Mouse (Mus musculus): ENCODE measurements around the gene Cyp1a2. TPM values are rescaled to one million over a fixed set of nuclear protein-coding genes. Genes with fewer than 3 reads are reported as not detected.

Cyp1a2 gene
- polyA plus RNA-seq, 1 experiment from 2014 or later = not detected

DNA sequence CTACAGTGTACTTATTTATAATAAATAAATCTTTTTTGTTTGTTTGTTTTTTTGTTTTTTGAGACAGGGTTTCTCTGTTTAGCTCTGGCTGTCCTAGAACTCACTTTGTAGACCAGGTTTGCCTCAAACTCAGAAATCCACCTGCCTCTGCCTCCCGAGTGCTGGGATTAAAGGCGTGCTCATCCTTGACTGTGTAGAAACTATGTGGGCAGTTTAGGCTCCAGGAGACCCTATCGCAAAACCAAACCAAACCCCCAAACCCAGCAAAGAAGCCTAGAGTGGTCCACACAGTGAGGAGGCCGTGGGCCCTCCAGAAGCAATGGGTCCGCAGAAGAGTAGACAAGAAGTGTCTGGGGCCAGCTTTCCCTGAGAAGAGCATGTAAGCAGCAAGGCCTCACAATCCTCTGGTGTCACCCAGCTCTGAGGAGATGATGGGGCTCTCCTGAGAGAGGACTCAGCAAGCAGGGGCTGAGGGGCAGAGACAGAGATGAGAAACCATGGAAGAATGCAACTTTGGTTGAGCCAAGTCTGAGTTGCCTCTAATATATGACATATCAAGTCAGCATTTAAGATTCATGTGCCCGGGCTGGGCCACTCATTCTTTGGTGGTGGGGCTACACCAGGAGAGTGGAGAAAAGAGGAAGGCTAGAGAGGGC, 33.2 kb downstream of the Cyp1a2 start:
- H3K9me3 ChIP-seq (ENCODE audit: control insufficient read depth, low read length) = no peaks in the 10 kb centered on the region
- H3K27ac ChIP-seq (replicated peaks; ENCODE audit: low read depth, low read length) = no peak overlapping the region
- ATAC-seq (ENCODE audit: insufficient number of reproducible peaks, low FRiP score, low TSS enrichment, low read depth) (no peak), DNase-seq (ENCODE audit: low spot score) (no peak)
- peaks cover 9% of the 10 kb centered on the region; the same call in 1 of the 2 replicates for H3K4me1 ChIP-seq (ENCODE audit: control insufficient read depth, insufficient read depth, low read length)
- no peak overlapping the region for H3K4me3 ChIP-seq (ENCODE audit: low read depth, low read length)
- H3K9ac ChIP-seq (ENCODE audit: low read length) = no peak overlapping the region; the same call in 1 of the 2 replicates
- 88% methylated on average over 6 of the region's 6 CpGs for WGBS
- peaks cover 3% of the 10 kb centered on the region; the same call in 1 of the 2 replicates for H3K27me3 ChIP-seq (ENCODE audit: control insufficient read depth, insufficient read depth, low read length)
- no peak overlapping the region for H3K4me2 ChIP-seq (ENCODE audit: low read depth, severe bottlenecking)
- H3K36me3 ChIP-seq (ENCODE audit: control insufficient read depth, insufficient read depth, low read length) = no peaks in the 10 kb centered on the region

DNA sequence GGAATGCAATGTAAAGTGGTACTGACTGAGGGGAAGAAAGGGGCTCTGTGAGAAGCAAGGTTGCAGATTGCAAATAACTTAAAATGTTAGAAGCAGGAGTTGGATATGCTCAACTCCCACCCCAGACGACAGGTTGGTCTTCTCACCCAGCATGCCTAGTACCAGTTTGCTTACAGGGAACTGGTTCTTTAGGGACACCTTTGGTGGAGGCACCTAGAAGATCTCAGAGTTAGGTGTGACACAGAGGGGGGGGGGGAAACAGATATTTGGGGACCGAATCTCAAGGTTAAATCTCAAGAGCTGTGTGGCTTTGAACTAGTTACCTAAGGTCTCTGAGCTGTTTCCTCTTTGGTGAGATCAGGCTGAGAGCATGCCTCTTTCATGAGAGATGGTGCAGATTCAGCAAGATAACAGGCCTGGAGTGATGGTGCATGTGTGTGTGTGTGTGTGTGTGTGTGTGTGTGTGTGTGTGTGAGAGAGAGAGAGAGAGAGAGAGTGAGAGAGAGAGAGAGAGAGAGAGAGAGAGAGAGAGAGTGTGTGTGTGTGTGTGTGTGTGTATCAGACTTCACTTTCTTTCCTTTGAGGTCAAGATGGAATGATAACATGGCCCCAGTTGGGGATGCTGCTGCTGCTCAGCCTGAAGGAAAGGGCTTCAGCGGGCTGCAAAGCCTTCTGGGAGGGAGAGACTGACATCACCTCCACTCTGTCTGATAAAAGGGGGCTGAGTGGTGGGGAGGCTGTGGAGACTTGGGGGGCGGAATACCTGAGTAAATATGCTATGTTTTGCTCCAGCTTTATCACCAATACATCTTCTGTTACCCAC, 36.0 kb downstream of the Cyp1a2 start:
- DNase-seq (ENCODE audit: low spot score) = no peak
- no peaks in the 10 kb centered on the region for H3K9me3 ChIP-seq (ENCODE audit: control insufficient read depth, low read length)
- no peak overlapping the region for H3K4me3 ChIP-seq (ENCODE audit: low read depth, low read length)
- WGBS = 77% methylated on average over 4 of the region's 4 CpGs
- ATAC-seq (ENCODE audit: insufficient number of reproducible peaks, low FRiP score, low TSS enrichment, low read depth) = no peak
- no peak overlapping the region for H3K4me2 ChIP-seq (ENCODE audit: low read depth, severe bottlenecking)
- no peak overlapping the region for H3K9ac ChIP-seq (ENCODE audit: low read length)
- H3K36me3 ChIP-seq (ENCODE audit: control insufficient read depth, insufficient read depth, low read length) = no peaks in the 10 kb centered on the region
- H3K4me1 ChIP-seq (ENCODE audit: control insufficient read depth, insufficient read depth, low read length) = peaks cover 22% of the 10 kb centered on the region
- no peaks in the 10 kb centered on the region for H3K27me3 ChIP-seq (ENCODE audit: control insufficient read depth, insufficient read depth, low read length)
- H3K27ac ChIP-seq (replicated peaks; ENCODE audit: low read depth, low read length) = no peak overlapping the region

DNA sequence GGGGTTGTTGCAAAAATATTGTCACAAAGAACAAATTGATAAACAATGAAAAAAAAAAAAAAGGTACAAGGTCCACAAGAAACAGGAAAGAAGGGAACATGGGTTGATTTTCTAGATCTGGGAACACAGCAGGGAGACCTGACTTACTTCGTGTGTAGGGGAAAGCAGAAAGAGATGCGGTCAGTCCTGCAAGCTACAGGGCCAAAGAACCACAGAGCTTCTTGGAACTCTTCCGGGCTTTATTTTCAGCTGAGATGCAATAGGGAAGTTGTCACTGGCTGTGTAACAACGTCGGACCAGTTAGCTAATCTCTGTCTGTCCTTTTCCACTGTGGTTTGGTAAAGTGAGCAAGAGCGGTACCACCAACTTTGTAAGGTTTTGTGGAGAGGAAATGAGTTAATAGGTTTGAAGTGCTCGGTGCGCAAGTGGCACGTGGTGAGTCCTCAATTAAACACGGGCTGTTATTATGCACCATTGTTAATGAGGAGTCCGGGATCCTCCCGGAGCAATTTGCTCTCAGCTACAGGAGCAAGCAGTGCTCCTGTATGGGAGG, 36.9 kb downstream of the Cyp1a2 start:
- 65% methylated on average over 12 of the region's 12 CpGs for WGBS

DNA sequence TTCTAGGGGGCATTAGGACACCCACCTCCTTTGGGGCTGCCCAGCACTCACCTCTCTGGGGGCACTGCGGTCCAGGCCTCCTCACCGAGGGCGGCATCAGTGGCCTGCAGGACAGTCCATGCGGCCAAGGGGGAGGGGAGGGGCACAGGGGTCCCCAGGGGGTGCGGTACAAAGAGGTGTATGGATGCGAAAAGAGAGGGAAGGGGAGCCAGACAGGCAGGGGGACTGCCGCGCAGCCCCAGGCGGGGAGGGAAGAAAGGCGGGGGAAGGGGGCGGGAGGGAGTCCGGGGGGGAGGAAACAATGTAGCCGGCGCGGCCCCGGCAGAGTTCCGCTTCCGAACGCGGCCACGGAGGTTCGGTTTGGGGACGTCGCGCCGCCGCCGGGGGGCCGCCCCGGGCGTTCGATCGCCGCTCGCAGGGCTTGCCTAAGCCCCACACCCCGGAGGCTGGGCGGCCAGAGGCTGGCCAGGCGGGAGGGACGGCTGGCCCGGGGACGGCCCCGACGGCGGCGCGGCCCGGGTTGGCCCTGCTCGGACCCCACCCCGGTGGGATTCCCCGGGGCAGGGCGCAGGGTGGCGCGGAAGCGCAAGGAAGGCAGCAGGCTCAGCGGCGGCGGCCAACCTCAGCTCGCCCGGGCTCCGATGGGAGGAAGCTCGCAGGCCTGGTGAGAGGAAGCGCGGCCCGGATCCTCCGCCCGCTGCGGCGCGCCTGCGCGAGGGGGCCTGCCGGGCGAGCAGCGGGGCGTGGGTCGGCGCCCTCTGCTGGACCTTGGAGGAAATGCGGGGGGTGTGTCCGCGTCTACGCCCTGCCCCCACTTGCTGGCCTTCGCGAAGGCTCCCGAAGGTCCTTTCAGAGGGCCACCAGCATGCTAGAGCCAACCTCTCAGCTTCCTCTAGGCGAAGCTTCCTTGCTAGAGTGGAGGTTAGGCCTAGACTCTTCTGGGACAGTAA, 38.3 kb downstream of the Cyp1a2 start:
- peak overlapping the region; percentile 97 for H3K9ac ChIP-seq (ENCODE audit: low read length)
- H3K9me3 ChIP-seq (ENCODE audit: control insufficient read depth, low read length) = no peaks in the 10 kb centered on the region
- no peaks in the 10 kb centered on the region for H3K27me3 ChIP-seq (ENCODE audit: control insufficient read depth, insufficient read depth, low read length)
- H3K4me3 ChIP-seq (ENCODE audit: low read depth, low read length) = peak overlapping the region; percentile 97
- H3K36me3 ChIP-seq (ENCODE audit: control insufficient read depth, insufficient read depth, low read length) = no peaks in the 10 kb centered on the region
- peaks cover 31% of the 10 kb centered on the region for H3K4me1 ChIP-seq (ENCODE audit: control insufficient read depth, insufficient read depth, low read length)
- DNase-seq (ENCODE audit: low spot score) = peak; percentile 95
- H3K4me2 ChIP-seq (ENCODE audit: low read depth, severe bottlenecking) = peak overlapping the region; percentile 95
- H3K27ac ChIP-seq (replicated peaks; ENCODE audit: low read depth, low read length) = peak overlapping the region; percentile 81
- WGBS = 0% methylated on average over 56 of the region's 85 CpGs
- ATAC-seq (ENCODE audit: insufficient number of reproducible peaks, low FRiP score, low TSS enrichment, low read depth) = peak; percentile 82

More for the DNA sequence above, 36.9 kb downstream of the Cyp1a2 start:
- no peak for ATAC-seq (ENCODE audit: insufficient number of reproducible peaks, low FRiP score, low TSS enrichment, low read depth)
- peaks cover 26% of the 10 kb centered on the region for H3K4me1 ChIP-seq (ENCODE audit: control insufficient read depth, insufficient read depth, low read length)
- H3K9me3 ChIP-seq (ENCODE audit: control insufficient read depth, low read length) = no peaks in the 10 kb centered on the region
- H3K27me3 ChIP-seq (ENCODE audit: control insufficient read depth, insufficient read depth, low read length) = no peaks in the 10 kb centered on the region
- no peak overlapping the region for H3K4me2 ChIP-seq (ENCODE audit: low read depth, severe bottlenecking)
- DNase-seq (ENCODE audit: low spot score) = no peak
- no peak overlapping the region for H3K4me3 ChIP-seq (ENCODE audit: low read depth, low read length)
- H3K9ac ChIP-seq (ENCODE audit: low read length) = no peak overlapping the region
- H3K36me3 ChIP-seq (ENCODE audit: control insufficient read depth, insufficient read depth, low read length) = no peaks in the 10 kb centered on the region
- H3K27ac ChIP-seq (replicated peaks; ENCODE audit: low read depth, low read length) = no peak overlapping the region

DNA sequence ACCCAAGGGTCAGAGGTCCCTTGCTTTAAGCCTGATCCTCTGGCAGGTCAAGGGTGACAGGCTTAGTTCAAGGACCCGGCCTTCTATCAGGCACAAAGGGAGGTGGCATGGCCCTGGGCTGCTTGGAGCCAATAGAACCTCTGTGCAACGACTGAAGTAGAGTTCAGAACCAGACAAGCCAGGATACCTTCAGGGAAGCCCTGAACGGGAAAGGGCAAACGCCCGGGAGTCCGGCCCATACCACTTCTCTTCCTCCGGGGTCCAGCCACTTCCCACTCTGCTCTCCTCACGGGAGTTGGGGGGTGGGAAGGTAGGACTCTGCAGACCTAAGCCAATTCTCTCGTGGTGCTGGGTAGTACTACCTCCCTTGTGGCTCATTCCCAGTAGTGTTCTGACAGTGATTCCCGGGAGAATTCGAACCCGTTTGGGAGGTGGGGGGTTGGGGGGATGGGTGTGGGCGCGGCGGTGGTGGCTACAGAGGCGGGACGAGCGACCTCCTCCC, 39.0 kb downstream of the Cyp1a2 start:
- peak overlapping the region; percentile 95 for H3K4me2 ChIP-seq (ENCODE audit: low read depth, severe bottlenecking)
- no peaks in the 10 kb centered on the region for H3K36me3 ChIP-seq (ENCODE audit: control insufficient read depth, insufficient read depth, low read length)
- peaks cover 39% of the 10 kb centered on the region for H3K4me1 ChIP-seq (ENCODE audit: control insufficient read depth, insufficient read depth, low read length)
- no peak for DNase-seq (ENCODE audit: low spot score)
- H3K27me3 ChIP-seq (ENCODE audit: control insufficient read depth, insufficient read depth, low read length) = no peaks in the 10 kb centered on the region
- H3K9ac ChIP-seq (ENCODE audit: low read length) = peak overlapping the region; percentile 97
- under 1% methylated on average over 18 of the region's 18 CpGs for WGBS
- H3K9me3 ChIP-seq (ENCODE audit: control insufficient read depth, low read length) = no peaks in the 10 kb centered on the region
- H3K4me3 ChIP-seq (ENCODE audit: low read depth, low read length) = peak overlapping the region; percentile 97
- peak overlapping the region; percentile 81 for H3K27ac ChIP-seq (replicated peaks; ENCODE audit: low read depth, low read length)
- ATAC-seq (ENCODE audit: insufficient number of reproducible peaks, low FRiP score, low TSS enrichment, low read depth) = peak; percentile 20; the same call in 1 of the 2 replicates

DNA sequence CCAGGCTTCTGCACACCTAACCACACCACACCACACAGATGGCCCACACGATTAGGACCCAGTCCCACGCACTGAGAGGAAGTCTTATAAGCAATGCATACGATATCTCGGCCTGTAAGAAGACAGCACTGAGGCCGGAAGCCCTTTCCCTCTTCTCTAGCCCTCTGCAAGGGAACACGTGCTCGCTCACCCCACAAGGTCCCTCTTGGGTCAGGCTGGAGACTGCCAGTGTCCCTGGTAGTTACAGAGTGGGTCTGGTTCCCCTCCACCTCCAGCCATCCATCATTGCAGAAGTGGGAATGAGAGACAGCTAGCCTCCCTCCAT, 39.7 kb downstream of the Cyp1a2 start:
- WGBS = 58% methylated on average over 7 of the region's 7 CpGs
- H3K27ac ChIP-seq (replicated peaks; ENCODE audit: low read depth, low read length) = no peak overlapping the region

DNA sequence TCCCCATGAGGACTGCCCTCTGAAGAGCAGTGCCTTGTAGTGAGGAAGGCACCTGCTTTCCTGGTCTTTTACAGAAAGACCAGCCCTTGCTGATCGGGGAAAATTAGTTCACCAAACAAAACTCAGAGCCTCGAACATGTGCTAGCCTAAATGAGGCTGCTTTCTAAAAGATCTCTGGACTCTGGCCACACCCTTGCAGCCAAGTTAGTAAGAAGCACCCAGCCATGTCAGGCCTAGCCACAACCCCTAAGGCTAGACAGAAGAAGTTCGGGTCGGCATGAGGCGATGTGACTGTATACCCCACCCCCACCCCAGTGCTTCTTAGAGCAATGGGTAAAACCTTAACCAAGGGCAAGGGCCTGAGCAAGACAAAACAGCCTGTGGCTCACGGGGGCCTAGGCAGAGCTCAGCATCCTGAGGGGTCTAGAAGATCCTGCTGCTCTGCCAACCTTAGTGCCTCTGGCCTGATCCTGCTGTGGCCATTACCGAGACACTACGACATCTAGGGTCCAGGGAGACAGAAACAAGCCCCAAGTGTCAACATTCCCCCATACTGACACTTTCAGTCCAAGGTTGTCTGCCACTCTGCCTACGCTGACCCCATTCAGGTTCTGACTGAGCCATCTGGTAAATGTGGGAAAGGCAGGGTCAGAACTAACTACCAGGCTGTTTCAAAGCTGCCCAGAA, 40.2 kb downstream of the Cyp1a2 start:
- no peak for ATAC-seq (ENCODE audit: insufficient number of reproducible peaks, low FRiP score, low TSS enrichment, low read depth)
- H3K27me3 ChIP-seq (ENCODE audit: control insufficient read depth, insufficient read depth, low read length) = no peaks in the 10 kb centered on the region
- peak overlapping the region; percentile 95 for H3K4me2 ChIP-seq (ENCODE audit: low read depth, severe bottlenecking)
- peak overlapping the region; percentile 97 for H3K4me3 ChIP-seq (ENCODE audit: low read depth, low read length)
- H3K9ac ChIP-seq (ENCODE audit: low read length) = peak overlapping the region; percentile 97; the same call in 1 of the 2 replicates
- no peak overlapping the region for H3K27ac ChIP-seq (replicated peaks; ENCODE audit: low read depth, low read length)
- no peak for DNase-seq (ENCODE audit: low spot score)
- 79% methylated on average over 9 of the region's 9 CpGs for WGBS
- no peaks in the 10 kb centered on the region for H3K36me3 ChIP-seq (ENCODE audit: control insufficient read depth, insufficient read depth, low read length)
- H3K4me1 ChIP-seq (ENCODE audit: control insufficient read depth, insufficient read depth, low read length) = peaks cover 50% of the 10 kb centered on the region
- no peaks in the 10 kb centered on the region for H3K9me3 ChIP-seq (ENCODE audit: control insufficient read depth, low read length)

More for the DNA sequence above, 39.7 kb downstream of the Cyp1a2 start:
- DNase-seq (ENCODE audit: low spot score) (no peak), ATAC-seq (ENCODE audit: insufficient number of reproducible peaks, low FRiP score, low TSS enrichment, low read depth) (no peak)
- Histone ChIP-seq H3K27me3 (ENCODE audit: control insufficient read depth, insufficient read depth, low read length) (no peaks in the 10 kb centered on the region), H3K9ac (ENCODE audit: low read length) (peak overlapping the region; percentile 97; the same call in 1 of the 2 replicates), H3K4me1 (ENCODE audit: control insufficient read depth, insufficient read depth, low read length) (peaks cover 45% of the 10 kb centered on the region), H3K4me3 (ENCODE audit: low read depth, low read length) (peak overlapping the region; percentile 97), H3K36me3 (ENCODE audit: control insufficient read depth, insufficient read depth, low read length) (no peaks in the 10 kb centered on the region), H3K4me2 (ENCODE audit: low read depth, severe bottlenecking) (peak overlapping the region; percentile 95), H3K9me3 (ENCODE audit: control insufficient read depth, low read length) (no peaks in the 10 kb centered on the region)

All from limb, embryonic 11.5 days (tissue).